Mouse (Mus musculus): ENCODE data around the gene Ilkap.

DNA sequence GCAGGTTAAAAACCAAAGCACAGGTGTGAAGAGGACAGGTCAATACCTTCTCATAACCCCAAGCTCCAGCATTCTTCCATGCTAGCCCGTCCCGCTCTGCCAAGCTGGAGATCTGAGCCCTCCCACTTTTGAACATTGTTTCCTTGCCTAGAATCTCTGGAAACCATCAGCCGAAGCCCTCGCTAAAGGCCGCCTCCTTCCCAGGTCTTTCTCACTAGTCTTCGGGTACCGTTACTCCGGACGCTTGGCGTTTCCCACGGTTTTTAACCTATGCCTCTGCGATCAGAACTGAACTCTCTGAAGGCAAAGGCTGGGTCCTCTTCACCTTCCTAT lies 722 bp downstream of the Ilkap start:
- no peak for TF ChIP-seq POLR2A (IDR thresholded peaks at IDR 0.05; ENCODE audit: extremely low read depth, insufficient read depth, low read length)
- no peak for TF ChIP-seq CTCF (IDR thresholded peaks at IDR 0.05; ENCODE audit: low read depth, low read length)
